Mouse (Mus musculus) stomach, postnatal 0 days (tissue): ENCODE measurements around the gene Susd2.

Source experiments
- CTCF ChIP-seq: IDR thresholded peaks from 2 replicates; pipeline ENCODE4 v1.5.1; 2016; ENCODE audit warnings: antibody characterized with exemption, low read depth, mild to moderate bottlenecking, moderate library complexity
- EP300 ChIP-seq: optimal IDR thresholded peaks from 2 replicates; pipeline ENCODE3; 2016; ENCODE audit warnings: antibody characterized with exemption

- TF ChIP-seq CTCF = no peak
- no peak for TF ChIP-seq EP300
Measured at GRCm38 (mm10) chr10:75676819-75677565, 33.2 kb upstream of the Susd2 start.
